Mouse (Mus musculus): ENCODE measurements around the gene Wdr46.

Gene Wdr46

DNA sequence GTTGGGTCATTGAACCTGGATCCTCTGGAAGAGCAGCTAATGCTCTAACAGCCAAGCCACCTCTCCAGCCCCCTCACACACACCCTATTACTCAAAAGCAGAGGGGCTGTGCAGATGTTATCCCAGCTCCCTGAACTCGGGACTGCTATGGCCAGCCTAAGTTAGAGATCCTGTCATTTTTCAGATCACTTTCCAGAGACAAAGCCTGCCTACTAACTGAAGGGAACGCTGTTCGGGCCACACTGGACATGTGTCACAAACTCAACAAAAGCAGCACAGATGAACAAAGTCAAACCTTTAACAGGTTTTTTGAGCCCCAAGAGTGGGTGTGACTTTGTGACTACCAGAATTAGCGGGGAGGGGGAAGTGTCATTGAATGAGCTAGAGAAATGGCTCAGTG lies 12.4 kb downstream of the Wdr46 start:
- no peak for DNase-seq (ENCODE audit: low read depth)

DNA sequence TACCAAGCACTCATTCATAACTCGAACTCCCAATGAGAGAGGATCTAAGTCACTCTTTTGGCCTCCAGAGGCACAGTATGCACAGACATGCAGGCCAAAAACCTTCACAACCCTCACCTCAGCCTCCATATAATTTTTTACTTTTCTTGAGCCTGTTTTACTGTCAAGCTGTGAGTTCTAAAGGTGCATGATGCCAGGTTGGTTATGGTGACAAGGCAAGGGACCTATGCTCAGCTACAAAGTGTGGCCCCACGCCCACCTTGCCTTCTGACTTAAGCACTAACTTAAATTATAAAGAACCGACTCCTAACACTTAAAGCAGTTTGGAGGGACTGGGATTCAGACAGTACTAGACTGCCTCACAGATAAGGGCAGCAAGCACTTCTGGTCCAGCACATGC lies 12.8 kb downstream of the Wdr46 start:
- DNase-seq (ENCODE audit: low read depth), result no peak

DNA sequence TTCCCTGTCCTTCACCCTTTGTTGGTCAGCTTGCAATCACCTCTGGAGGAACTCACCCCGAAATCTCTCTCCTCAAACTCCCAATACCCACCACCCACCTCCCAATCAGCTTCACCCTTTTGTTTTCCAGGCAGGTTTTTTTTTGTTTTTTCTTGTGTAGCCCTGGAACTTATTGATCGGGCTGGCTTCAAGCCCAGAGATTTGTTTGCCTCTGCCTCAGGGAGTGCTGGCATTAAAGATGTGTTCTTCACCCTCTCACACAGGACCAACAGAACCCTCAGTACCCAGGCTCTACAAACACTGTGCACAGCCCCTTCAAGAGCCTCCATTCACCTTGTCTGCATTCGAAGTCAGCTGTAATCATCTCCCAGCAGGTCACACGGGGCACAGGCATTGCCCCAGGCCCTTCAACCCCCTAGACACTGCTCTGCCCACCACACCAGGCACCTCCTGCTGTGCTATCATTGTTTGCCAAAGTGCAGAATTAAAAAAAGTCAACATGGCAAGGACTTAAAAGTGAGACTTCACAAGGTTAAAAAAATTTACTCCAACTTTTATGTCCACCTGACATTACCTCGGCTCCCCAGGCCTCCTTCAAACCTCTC lies 13.6 kb downstream of the Wdr46 start:
- no peak for DNase-seq (ENCODE audit: low read depth)

DNA sequence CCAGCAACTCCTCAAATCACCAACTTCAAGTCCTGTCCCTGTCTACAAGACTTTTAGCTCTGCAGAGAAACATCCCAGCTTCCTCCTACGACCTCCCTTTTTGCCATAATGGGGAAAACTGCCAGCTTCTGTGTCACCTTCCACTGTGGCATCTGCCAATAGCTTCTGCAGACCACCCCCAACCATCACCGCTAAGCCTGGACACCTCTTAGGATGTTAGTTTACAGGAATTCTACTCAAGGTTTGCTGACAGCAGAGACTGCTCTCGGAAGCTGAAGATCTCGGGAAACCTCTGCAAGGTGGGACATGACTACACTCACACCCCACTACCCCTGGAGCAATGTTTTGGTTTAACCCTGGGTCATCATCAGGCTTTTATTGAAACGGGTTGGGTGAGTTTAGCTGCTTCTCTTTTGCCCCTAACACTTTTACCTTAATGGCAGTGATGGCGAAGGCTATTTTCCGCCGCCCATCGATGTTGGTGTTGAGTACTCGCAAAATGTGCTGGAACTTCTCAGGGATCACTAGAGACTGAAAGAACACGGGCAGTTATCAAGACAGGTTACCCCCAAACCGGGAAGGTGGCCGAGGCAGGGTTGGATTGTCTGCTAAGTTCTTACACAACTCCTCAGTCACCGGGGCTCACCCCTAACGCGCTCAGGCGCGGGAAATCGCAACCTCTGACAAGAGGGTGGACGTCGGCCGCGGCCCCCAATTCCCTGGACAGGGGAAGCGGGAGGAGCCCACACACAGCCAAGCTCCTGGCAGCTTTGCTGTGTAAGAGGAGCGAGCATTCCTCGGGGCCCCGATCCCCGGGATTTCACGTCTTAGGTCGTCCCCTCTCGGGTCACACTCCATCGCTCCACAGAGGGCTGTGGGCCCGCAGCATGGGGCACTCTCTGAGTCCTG lies 14.4 kb downstream of the Wdr46 start:
- no peak for DNase-seq (ENCODE audit: low read depth)

DNA sequence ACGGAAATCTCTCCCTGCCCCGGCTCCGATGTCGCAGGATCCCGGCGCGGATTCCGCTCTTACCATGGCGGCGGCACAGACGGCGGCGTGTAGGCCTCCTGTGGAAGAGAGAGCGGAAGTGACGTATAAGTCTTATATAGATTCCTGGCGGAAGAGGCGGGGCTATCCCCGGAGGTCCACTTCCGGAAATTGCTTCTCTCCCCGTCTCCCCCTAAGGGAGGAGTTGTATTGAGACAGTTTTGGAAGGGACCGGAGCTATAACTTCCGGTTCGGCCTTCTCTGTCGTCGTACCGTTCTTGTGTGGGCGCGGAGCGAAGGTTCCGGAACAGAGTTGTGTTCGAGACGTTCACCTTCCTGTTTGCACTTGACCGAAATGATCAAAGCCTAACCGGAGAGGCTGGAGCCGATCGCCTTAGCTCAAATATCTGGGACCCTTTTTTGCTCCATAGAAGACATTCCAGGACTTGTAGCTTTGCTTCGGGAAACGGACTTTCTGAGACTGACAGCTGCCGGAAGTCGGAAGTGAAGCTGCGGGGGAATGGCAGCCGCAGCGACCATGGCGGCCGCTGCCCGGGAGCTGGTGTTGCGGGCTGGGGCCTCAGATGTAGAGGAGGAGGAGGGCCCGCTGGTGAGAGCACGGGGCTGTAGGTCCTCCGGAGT lies 15.2 kb downstream of the Wdr46 start, which contains the start of the genes Vps52 and Rps18:
Gene Vps52, plus strand, starts transcription at position 258 of the 660 bp plus-strand sequence.
Gene Rps18, minus strand, starts transcription at position 447 of the 660 bp plus-strand sequence.
- peak; percentile 98 for DNase-seq (ENCODE audit: low read depth)

DNA sequence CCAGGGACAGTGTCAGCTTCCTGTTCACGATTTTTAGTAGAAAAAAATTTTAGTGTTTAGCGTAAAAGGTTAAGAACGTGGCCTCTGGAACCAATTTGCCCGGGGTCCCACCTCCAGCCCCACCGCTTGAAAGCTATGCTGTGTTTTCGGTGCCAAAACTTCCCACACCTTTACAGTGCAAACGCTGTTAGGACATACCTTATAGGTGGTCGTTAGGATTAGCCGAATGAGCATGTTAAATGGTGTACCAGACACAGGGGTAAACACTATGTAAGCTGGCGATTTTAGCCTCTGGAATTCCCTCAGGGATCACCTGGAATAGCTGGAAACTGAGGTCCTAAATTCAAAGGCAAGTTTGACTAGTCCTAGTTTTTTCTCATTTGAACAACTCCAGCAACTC lies 15.9 kb downstream of the Wdr46 start:
- no peak for DNase-seq (ENCODE audit: low read depth)

DNA sequence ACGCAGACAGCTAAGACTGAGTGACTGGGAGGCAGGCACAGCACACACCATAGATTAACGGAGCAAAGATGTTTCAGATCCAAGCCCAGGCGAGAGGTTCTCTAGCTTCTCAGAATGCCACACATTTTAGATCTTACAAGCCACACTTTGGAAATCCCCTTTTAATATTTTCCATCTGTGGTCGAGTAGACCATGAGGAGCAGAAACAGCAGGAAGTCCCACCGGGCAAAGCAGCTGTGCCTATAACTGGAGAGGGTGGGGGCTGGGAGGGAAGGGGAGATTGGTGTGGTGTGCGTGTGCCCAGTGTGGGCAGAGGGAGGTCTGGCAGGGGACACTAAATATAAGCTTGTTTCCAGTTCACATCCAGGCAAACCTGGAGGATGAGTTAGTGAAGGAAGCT lies 17.0 kb downstream of the Wdr46 start:
- no peak for DNase-seq (ENCODE audit: low read depth)

DNA sequence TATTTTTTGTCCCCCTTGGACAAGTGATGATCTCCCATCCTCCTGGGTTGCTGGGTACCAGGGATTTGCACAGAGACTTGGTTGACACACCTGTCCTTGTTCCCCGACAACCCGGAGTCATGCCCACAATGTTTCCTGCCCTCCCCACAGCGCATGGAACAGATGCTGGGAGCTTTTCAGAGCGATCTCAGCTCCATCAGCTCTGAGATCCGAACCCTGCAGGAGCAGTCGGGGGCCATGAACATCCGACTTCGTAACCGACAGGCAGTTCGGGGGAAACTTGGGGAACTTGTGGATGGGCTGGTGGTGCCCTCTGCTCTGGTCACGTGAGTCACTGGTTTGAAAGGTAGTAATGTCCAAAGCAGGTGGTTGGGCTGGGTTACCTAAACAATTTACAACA lies 18.0 kb downstream of the Wdr46 start:
- DNase-seq (ENCODE audit: low read depth), result no peak

DNA sequence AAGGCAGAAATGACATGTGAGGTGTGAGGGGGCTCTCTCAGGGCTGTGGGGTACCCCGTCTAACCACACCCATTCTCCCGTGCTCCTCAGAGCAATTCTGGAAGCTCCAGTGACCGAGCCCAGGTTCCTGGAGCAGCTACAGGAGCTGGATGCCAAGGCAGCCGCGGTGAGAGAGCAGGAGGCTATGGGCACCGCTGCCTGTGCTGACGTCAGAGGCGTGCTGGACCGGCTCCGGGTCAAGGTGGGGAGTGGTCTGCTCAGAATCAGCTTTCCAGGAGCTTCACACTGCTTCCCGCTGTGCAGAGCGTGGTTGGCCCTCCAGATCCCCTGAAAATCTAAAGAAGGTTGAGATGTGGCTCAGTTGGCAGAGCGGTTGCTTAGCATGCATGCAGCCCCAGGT lies 18.7 kb downstream of the Wdr46 start:
- DNase-seq (ENCODE audit: low read depth), result no peak

DNA sequence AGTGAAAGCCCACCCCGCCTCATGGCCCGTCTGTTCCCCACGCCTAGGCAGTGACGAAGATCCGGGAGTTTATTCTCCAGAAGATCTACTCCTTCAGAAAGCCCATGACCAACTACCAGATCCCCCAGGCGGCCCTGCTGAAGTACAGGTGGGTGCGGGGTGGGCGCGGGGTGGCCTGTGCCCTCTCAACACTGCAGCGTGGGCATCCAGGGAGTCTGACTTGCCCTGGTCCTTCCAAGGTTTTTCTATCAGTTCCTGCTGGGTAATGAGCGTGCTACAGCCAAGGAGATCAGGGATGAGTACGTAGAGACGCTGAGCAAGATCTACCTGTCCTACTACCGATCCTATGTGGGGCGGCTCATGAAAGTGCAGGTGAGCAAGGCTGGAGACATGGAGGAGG lies 19.5 kb downstream of the Wdr46 start:
- DNase-seq (ENCODE audit: low read depth), result no peak

DNA sequence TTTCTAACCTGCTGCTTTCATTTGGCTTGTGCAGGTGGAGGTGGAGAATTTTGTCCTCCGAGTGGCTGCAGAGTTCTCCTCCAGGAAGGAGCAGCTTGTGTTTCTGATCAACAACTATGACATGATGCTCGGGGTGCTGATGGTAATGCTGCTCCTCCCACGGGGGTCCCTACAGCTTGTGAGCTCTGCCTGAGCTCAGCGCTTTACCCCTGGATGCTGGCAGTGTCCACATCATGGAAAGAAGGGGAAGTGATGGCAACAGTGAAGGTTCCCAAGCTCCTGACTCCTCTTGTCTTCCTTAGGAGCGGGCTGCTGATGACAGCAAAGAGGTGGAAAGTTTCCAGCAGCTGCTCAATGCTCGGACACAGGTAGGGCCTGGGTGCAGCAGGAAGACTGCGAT lies 22.4 kb downstream of the Wdr46 start:
- no peak for DNase-seq (ENCODE audit: low read depth)

DNA sequence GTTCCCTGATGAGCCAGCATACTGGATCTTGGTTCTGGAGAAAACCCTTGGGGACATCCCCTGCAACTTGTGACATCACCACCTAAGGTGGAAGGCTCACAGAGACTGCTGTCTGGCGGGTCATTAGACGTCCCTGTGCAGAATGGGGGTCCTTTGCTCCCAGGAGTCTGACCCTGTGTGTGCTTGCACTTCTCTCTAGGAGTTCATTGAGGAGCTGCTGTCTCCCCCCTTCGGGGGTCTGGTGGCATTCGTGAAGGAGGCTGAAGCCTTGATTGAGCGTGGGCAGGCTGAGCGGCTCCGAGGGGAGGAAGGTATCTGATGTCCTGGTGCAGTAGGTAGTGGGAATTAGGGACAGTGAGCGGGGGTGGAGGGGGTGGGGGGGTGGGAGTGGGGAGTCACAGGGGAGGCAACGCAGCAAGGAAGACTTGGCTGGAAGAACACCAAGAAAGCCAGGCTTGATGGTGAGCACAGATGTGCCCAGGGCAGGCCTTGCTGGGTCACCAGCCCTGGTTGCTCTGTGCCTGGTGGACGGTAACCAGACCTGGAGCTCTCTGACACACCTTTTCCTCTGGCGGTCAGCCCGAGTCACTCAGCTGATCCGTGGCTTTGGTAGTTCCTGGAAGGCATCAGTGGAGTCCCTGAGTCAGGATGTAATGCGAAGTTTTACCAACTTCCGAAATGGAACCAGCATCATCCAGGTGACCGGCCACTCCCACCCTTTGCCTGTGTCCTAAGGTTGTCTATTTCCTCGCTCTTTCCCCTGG lies 24.8 kb downstream of the Wdr46 start:
- DNase-seq (ENCODE audit: low read depth), result no peak

DNA sequence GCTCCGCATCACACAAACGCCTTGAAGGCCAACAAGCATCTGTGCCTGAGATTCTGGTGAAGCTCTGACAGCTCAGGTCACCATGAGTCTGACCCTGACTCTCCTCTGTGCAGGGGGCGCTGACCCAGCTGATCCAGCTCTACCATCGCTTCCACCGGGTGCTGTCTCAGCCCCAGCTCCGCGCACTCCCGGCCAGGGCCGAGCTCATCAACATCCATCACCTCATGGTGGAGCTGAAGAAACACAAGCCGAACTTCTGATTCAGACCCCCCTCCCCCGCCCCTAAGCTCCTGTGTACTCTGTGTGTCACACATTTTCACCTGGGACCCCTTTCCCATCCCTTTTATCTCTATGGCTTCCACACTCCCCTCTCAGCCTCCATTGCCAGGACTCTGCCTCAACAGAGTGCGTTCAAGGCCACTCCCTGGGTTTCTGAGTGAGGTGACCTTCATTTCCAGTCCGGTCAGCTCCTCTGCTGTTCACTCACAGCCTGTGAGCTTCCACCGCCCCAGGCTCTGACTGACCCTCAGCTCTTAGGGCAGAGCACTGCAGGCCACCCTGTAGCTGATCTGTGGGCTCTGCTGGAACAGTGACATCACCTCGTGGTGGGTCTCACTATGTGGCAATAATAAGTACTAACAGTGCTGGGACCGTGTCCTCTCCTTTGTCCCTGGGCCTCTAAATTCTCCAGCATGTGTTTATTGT lies 25.5 kb downstream of the Wdr46 start:
- DNase-seq (ENCODE audit: low read depth), result no peak

DNA sequence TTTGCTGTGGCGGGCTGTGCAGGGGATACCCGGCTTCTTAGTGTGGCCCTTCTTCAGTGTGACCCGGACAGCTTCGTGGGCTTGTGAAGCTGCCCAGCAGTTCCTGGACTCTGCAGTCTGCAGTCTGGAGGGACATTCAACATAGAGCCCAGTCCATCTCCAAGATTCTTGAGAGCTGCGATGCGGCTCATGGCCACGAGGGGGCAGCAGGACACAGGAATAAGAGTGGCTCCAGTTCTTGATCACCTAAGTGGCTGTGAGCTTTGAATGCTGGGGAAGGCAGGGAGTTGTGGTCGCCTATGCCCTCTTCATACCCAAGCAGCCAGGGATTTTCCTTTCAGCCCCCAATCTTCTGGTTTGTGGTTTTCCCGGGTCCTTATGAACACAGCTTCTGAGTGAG lies 28.0 kb downstream of the Wdr46 start:
- no peak for DNase-seq (ENCODE audit: low read depth)

DNA sequence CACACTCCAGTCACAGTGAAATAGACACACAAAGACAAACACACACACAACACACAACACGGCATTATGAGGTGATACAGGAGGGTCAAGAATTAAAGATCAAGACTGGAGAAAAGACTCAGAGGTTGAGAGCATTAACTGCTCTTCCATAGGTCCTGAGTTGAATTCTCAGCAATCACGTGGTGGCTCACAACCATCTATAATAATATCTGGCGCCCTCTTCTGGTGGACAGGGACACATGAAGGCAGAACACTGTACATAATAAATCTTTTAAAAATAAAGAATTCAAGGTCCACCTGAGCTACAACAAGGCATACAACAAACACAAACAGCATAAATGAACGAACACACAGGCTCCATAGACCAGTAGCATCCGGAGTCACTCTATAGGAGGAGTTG lies 28.5 kb downstream of the Wdr46 start:
- no peak for DNase-seq (ENCODE audit: low read depth)

DNA sequence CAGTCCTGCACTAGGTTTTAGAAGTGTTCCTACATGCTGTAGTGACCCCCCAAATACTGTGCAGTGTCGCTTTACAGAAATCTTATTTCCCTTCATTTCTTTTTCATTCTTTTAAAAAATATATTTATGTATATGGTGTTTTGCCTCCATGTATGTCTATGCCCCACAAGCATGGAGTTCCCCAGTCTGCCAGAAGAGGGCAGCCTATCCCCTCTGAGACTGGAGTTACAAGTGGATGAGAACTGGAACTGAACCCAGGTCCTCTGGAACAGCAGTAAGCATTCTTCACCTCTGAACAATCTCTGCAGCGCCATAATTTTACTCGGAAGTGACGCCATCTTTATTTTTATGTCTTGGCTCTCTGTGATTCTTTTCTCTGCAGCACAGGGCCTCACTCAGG lies 28.9 kb downstream of the Wdr46 start:
- DNase-seq (ENCODE audit: low read depth), result no peak

DNA sequence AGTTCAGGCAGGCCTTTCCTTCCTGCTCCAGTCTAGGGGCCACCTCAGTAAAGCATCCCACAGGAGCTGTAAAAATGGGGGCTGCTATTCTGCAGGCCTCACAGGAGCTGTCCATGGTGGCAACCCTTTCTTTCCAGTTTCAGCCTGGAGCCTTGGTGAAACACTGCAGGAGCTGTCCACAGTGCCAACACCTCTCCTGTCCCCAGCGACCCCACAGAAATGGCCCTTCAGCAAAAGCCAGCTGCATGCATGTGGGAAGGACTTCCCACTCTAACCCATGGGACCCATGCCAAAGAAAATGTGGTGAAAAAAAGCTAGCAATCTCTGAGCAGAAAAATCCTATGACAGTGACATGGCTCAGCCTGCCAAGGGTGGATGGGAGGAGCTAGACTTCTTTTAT lies 32.2 kb downstream of the Wdr46 start:
- DNase-seq (ENCODE audit: low read depth), result no peak

DNA sequence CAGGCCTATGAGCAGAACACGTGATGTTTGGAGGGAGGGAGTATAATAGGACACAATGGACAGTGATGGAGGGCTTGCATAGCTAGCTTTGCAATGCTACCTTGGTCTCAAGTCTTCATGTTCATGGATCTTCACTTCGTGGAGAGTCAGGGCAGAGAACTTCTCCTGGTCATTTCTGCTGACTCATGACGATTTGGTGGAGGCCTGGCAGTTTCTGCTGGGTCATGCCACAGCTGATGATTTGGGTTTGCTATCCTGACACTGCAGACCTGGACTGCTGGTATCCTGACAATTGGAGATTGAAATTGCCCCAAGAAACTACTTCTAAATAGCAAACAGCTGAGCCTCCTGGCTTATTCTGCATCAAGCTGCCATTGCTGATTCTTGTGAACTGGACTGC lies 33.1 kb downstream of the Wdr46 start:
- DNase-seq (ENCODE audit: low read depth), result no peak

DNA sequence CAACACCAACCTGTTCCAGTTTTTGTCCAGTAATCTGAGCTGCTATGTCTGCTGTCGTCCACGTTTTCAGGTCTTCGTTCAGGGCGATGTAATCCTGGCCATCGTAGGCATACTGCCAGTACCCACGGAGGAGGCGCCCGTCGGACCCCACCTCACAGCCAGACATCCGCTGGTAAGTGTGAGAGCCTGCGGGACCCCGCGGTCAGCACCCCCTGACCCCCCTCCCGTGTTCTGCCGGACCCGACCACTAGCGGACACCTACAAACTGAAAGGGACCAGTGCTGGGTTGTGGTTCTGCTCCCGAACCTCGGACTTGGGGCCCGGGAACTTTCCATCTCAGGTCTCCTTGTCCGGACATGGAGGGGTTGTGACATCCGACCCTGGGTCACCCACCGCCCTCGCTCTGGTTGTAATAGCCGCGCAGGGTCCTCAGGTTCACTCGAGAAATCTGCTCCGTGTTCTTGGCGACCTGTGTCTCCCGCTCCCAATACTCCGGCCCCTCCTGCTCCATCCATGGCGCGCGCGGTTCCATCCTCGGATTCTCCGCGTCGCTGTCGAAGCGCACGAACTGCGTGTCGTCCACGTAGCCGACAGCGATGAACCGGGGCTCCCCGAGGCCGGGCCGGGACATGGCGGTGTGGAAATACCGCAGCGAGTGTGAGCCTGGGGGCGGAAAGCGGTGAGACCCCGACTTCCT lies 37.5 kb downstream of the Wdr46 start:
- no peak for DNase-seq (ENCODE audit: low read depth)

DNA sequence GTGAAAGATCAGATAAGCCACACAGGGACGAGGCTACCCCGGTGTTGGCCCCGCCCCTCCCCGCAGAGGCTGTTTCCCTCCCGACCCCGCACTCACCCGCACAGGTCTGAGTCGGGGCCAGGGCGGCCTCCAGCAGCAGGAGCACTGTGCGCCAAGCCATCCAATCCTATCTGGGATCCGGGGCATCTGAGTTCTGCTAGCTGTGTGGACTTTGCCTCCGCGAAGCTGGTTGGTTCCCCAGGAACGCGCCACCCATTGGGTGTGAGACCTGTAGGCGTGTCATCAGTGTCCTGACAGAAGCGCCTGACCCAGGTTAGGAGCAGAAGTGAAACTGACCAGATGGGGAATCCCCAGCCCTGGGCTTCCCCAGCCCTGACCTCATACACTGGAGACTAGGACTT lies 38.2 kb downstream of the Wdr46 start:
- DNase-seq (ENCODE audit: low read depth), result no peak

DNA sequence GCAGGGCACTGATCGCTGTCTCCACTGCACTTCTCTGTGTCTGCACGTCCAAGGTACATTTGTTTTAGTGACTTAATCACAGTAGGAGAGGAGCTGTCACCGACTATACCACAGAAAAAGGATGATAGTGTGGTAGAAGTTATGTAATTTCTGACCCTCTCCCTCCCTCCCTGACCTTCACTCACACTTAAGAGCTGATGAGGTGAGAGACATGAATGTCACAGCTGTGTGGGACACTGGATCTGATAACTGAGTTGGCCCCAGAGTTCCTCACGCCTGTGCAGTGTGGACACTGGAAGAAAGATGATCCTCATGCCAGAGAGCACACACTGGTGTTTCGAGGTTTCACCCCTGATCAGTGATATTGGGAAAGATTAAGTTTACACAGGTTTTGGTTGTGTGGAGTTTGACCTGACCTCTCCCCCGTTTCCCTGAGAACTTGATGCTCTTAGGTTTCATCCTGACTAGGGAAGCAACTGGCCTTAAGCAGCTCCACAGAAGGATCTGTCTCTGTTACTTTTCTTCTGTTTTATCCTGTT lies 39.1 kb downstream of the Wdr46 start:
- no peak for DNase-seq (ENCODE audit: low read depth)

All from fibroblast of lung, adult 2 months (primary cell).